Mouse (Mus musculus): ENCODE data around the gene Vwa7. TPM values are rescaled to one million over a fixed set of nuclear protein-coding genes. Genes with fewer than 3 reads are reported as not detected.
"Not testable (repeated sequence)": the region's sequence is repeated elsewhere in the genome, so short reads cannot be mapped to it uniquely, and the experiment has no call there.

Vwa7 gene
- polyA plus RNA-seq, 1 experiment = 0.07 TPM

DNA sequence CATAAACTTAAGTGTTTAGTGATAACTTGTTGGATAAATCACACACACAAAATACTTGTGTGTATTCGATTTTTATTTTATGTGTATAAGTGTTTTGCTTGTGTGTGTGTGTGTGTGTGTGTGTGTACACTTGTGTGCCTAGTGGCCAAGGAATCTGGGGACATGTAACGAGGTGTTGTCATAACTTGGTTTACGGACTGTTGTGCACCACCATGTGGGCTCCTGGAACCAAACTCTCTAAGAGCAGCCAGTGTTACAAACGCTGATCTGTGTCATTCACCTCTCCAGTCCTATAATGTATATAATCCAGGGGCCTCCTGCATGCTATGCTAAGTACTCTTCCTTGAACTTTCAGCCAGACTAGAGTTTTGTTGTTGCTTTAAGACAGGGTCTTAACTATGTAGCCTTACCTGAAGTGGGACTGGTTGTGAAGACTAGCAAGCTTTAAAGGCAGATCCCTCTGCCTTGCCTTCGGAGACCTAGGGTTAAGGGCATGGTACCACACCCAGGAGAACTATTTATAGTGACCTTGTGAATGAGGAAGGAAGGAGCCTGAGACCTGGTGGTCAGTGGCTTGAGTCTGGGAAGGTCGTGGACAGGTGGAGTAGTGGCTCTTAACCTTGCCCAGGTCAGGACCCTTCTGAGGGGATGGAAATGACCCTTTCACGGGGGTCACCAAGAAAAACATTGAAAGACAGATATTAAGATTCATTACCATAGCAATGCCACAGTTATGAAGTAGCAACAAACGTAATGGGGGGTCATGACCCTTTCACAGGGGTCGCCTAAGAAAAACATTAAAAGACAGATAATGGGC is 13.1 kb upstream of the Vwa7 start:
- Histone ChIP-seq H3K79me2 (ENCODE audit: control insufficient read depth, insufficient read depth) (peaks cover 91% of the 10 kb centered on the region), H3ac (ENCODE audit: control insufficient read depth, insufficient read length, low read depth) (peak overlapping the region; percentile 46), H3K79me3 (ENCODE audit: low read depth) (peaks cover 76% of the 10 kb centered on the region), H3K4me3 (ENCODE audit: insufficient read depth, poor library complexity, severe bottlenecking) (peak overlapping the region; percentile 83), H3K36me3 (ENCODE audit: control insufficient read depth, insufficient read depth) (peaks cover 51% of the 10 kb centered on the region), H3K27me3 (ENCODE audit: control insufficient read depth, insufficient read depth, insufficient read length) (no peaks in the 10 kb centered on the region)
- no peak for TF ChIP-seq CEBPB (IDR thresholded peaks at IDR 0.05; ENCODE audit: low read depth)
- no peak for TF ChIP-seq CTCF (IDR thresholded peaks at IDR 0.05; ENCODE audit: control insufficient read depth, insufficient read depth, insufficient read length)
- TF ChIP-seq MYOG (IDR thresholded peaks at IDR 0.05; ENCODE audit: control insufficient read depth, extremely low read depth, insufficient read length) = no peak
- no peak for TF ChIP-seq MYOD1 (IDR thresholded peaks at IDR 0.05; ENCODE audit: control insufficient read depth, insufficient read length, low read depth)
- no peak for TF ChIP-seq FOSL1 (IDR thresholded peaks at IDR 0.05; ENCODE audit: insufficient read depth, low read length, poor library complexity, severe bottlenecking)
- TF ChIP-seq MAX (IDR thresholded peaks at IDR 0.05) = no peak
- TF ChIP-seq USF1 (IDR thresholded peaks at IDR 0.05; ENCODE audit: low read depth) = no peak

DNA sequence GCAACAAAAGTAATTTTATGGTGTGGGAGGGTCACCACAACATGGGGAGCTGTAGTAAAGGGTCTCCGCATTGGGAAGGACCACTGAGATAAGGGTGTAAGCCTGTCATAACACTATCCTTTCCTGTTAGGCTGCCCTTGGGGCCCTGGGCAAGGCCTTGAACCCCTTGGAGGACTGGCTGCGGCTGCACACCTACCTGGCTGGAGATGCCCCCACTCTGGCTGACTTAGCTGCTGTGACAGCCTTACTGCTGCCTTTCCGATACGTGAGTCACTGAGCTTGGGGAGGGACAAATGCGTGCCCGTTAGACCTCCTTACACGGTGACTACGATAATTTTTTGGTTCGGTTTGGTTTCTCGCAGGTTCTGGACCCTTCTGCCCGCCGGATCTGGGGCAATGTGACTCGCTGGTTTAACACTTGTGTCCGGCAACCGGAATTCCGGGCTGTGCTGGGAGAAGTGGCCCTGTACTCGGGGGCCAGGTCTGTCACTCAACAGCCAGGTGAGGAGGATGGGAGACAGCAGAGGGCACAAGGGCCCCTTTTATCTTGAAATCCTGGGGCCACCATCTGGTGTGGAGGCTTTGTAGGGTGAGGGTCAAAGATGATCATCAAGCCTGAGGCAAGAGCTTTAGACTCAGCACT is 12.2 kb upstream of the Vwa7 start:
- Histone ChIP-seq H3K27me3 (ENCODE audit: control insufficient read depth, insufficient read depth, insufficient read length) (no peaks in the 10 kb centered on the region), H3ac (ENCODE audit: control insufficient read depth, insufficient read length, low read depth) (no peak overlapping the region), H3K79me3 (ENCODE audit: low read depth) (peaks cover 70% of the 10 kb centered on the region), H3K79me2 (ENCODE audit: control insufficient read depth, insufficient read depth) (peaks cover 91% of the 10 kb centered on the region), H3K4me3 (ENCODE audit: insufficient read depth, poor library complexity, severe bottlenecking) (no peak overlapping the region), H3K36me3 (ENCODE audit: control insufficient read depth, insufficient read depth) (peaks cover 51% of the 10 kb centered on the region)
- TF ChIP-seq MYOD1 (IDR thresholded peaks at IDR 0.05; ENCODE audit: control insufficient read depth, insufficient read length, low read depth) (no peak), FOSL1 (IDR thresholded peaks at IDR 0.05; ENCODE audit: insufficient read depth, low read length, poor library complexity, severe bottlenecking) (no peak)

- H3K36me3 ChIP-seq (ENCODE audit: control insufficient read depth, insufficient read depth) = peaks cover 60% of the 10 kb centered on the region
- no peak overlapping the region for H3ac ChIP-seq (ENCODE audit: control insufficient read depth, insufficient read length, low read depth)
- no peaks in the 10 kb centered on the region for H3K27me3 ChIP-seq (ENCODE audit: control insufficient read depth, insufficient read depth, insufficient read length)
- TF ChIP-seq MYOG (IDR thresholded peaks at IDR 0.05; ENCODE audit: control insufficient read depth, extremely low read depth, insufficient read length) (no peak), MAX (IDR thresholded peaks at IDR 0.05) (no peak), USF1 (IDR thresholded peaks at IDR 0.05; ENCODE audit: low read depth) (no peak), CEBPB (IDR thresholded peaks at IDR 0.05; ENCODE audit: low read depth) (no peak), CTCF (IDR thresholded peaks at IDR 0.05; ENCODE audit: control insufficient read depth, insufficient read depth, insufficient read length) (no peak), MYOD1 (IDR thresholded peaks at IDR 0.05; ENCODE audit: control insufficient read depth, insufficient read length, low read depth) (no peak), FOSL1 (IDR thresholded peaks at IDR 0.05; ENCODE audit: insufficient read depth, low read length, poor library complexity, severe bottlenecking) (no peak)
- peaks cover 90% of the 10 kb centered on the region for H3K79me2 ChIP-seq (ENCODE audit: control insufficient read depth, insufficient read depth)
- H3K79me3 ChIP-seq (ENCODE audit: low read depth) = peaks cover 62% of the 10 kb centered on the region
- H3K4me3 ChIP-seq (ENCODE audit: insufficient read depth, poor library complexity, severe bottlenecking) = no peak overlapping the region
Measured at GRCm38 (mm10) chr17:35005158-35005557, 11.2 kb upstream of the Vwa7 start.

- H3K27me3 ChIP-seq (ENCODE audit: control insufficient read depth, insufficient read depth, insufficient read length); H3K4me3 ChIP-seq (ENCODE audit: insufficient read depth, poor library complexity, severe bottlenecking); H3ac ChIP-seq (ENCODE audit: control insufficient read depth, insufficient read length, low read depth): not testable (repeated sequence)
- H3K79me3 ChIP-seq (ENCODE audit: low read depth) = peaks cover 63% of the 10 kb centered on the region
- peaks cover 68% of the 10 kb centered on the region for H3K36me3 ChIP-seq (ENCODE audit: control insufficient read depth, insufficient read depth)
- H3K79me2 ChIP-seq (ENCODE audit: control insufficient read depth, insufficient read depth) = peaks cover 90% of the 10 kb centered on the region
Measured at GRCm38 (mm10) chr17:35005902-35006301, 10.5 kb upstream of the Vwa7 start.

- no peak for TF ChIP-seq MYOG (IDR thresholded peaks at IDR 0.05; ENCODE audit: control insufficient read depth, extremely low read depth, insufficient read length)
- TF ChIP-seq MYOD1 (IDR thresholded peaks at IDR 0.05; ENCODE audit: control insufficient read depth, insufficient read length, low read depth) = no peak
- Histone ChIP-seq H3K79me2 (ENCODE audit: control insufficient read depth, insufficient read depth) (peaks cover 75% of the 10 kb centered on the region), H3K36me3 (ENCODE audit: control insufficient read depth, insufficient read depth) (peaks cover 82% of the 10 kb centered on the region), H3K4me3 (ENCODE audit: insufficient read depth, poor library complexity, severe bottlenecking) (no peak overlapping the region), H3K79me3 (ENCODE audit: low read depth) (peaks cover 51% of the 10 kb centered on the region), H3ac (ENCODE audit: control insufficient read depth, insufficient read length, low read depth) (no peak overlapping the region), H3K27me3 (ENCODE audit: control insufficient read depth, insufficient read depth, insufficient read length) (no peaks in the 10 kb centered on the region)
Measured at GRCm38 (mm10) chr17:35007387-35007991, 8.9 kb upstream of the Vwa7 start.

- H3K79me2 ChIP-seq (ENCODE audit: control insufficient read depth, insufficient read depth) = peaks cover 54% of the 10 kb centered on the region
- H3K36me3 ChIP-seq (ENCODE audit: control insufficient read depth, insufficient read depth) = peaks cover 95% of the 10 kb centered on the region
- H3K79me3 ChIP-seq (ENCODE audit: low read depth) = peaks cover 32% of the 10 kb centered on the region
- no peak for TF ChIP-seq CTCF (IDR thresholded peaks at IDR 0.05; ENCODE audit: control insufficient read depth, insufficient read depth, insufficient read length)
- TF ChIP-seq MAX (IDR thresholded peaks at IDR 0.05) = no peak
- no peak for TF ChIP-seq FOSL1 (IDR thresholded peaks at IDR 0.05; ENCODE audit: insufficient read depth, low read length, poor library complexity, severe bottlenecking)
- TF ChIP-seq CEBPB (IDR thresholded peaks at IDR 0.05; ENCODE audit: low read depth) = no peak
- no peak for TF ChIP-seq MYOD1 (IDR thresholded peaks at IDR 0.05; ENCODE audit: control insufficient read depth, insufficient read length, low read depth)
- TF ChIP-seq MYOG (IDR thresholded peaks at IDR 0.05; ENCODE audit: control insufficient read depth, extremely low read depth, insufficient read length) = no peak
- no peak for TF ChIP-seq USF1 (IDR thresholded peaks at IDR 0.05; ENCODE audit: low read depth)
- H3K27me3 ChIP-seq (ENCODE audit: control insufficient read depth, insufficient read depth, insufficient read length) = no peaks in the 10 kb centered on the region
- H3K4me3 ChIP-seq (ENCODE audit: insufficient read depth, poor library complexity, severe bottlenecking) = no peak overlapping the region
- no peak overlapping the region for H3ac ChIP-seq (ENCODE audit: control insufficient read depth, insufficient read length, low read depth)
Measured at GRCm38 (mm10) chr17:35009586-35009985, 6.8 kb upstream of the Vwa7 start.

Measured in C2C12 (cell line).